Mouse (Mus musculus): ENCODE measurements around the gene Olfr432.
"Not testable (repeated sequence)": the region's sequence is repeated elsewhere in the genome, so short reads cannot be mapped to it uniquely, and the experiment has no call there.

- not testable (repeated sequence) for TF ChIP-seq CTCF (IDR thresholded peaks at IDR 0.05; ENCODE audit: borderline replicate concordance, insufficient read depth, low read depth, low read length); POLR2A (IDR thresholded peaks at IDR 0.05; ENCODE audit: borderline replicate concordance, insufficient read depth, low read length)
These were observed 44.5 kb upstream of the Olfr432 start for GRCm38 (mm10) chr1:174004352-174005109.

Data from cerebellum, adult 2 months (tissue).